Mouse (Mus musculus) adrenal gland, postnatal 10 days (tissue): Measurements from ENCODE around the gene Prelp. TPM values are rescaled to one million over a fixed set of nuclear protein-coding genes. Genes with fewer than 3 reads are reported as not detected.
A peak's percentile ranks its signal among the peaks of the same experiment; 100 is the strongest.

ENCODE experiments used
- DNase-seq: peaks from one replicate; pipeline ENCODE4 v3.0.0; 2021; ENCODE audit warnings: mixed read lengths
- total RNA-seq, 2 experiments: library from RNA; stranded (reverse); gene quantifications; 2 replicates each; pipeline ENCODE4 v1.2.3; 2021

Gene Prelp
- total RNA-seq, 2 experiments from 2014 or later, result 56.9 to 74.1 TPM

GRCm38 (mm10) chr1:133934354-133934963, 13.2 kb upstream of the Prelp start:
- DNase-seq, result peak; percentile 62

- DNase-seq, result peak; percentile 56
These were observed 12.3 kb upstream of the Prelp start for GRCm38 (mm10) chr1:133933301-133934195.

- DNase-seq, result peak; percentile 60
These were observed 8.8 kb upstream of the Prelp start for GRCm38 (mm10) chr1:133929980-133930379.

GRCm38 (mm10) chr1:133925223-133925622, 4.0 kb upstream of the Prelp start:
- no peak for DNase-seq

GRCm38 (mm10) chr1:133924141-133924875, 3.1 kb upstream of the Prelp start:
- no peak for DNase-seq

GRCm38 (mm10) chr1:133923071-133923470, 1.9 kb upstream of the Prelp start:
- DNase-seq, result no peak

GRCm38 (mm10) chr1:133920876-133921275, 338 bp downstream of the Prelp start:
- DNase-seq, result no peak

- no peak for DNase-seq
These were observed 813 bp downstream of the Prelp start for GRCm38 (mm10) chr1:133920401-133920800.

- DNase-seq, result no peak
These were observed 3.1 kb downstream of the Prelp start for GRCm38 (mm10) chr1:133918088-133918470.

- DNase-seq, result peak; percentile 70
These were observed 3.6 kb downstream of the Prelp start for GRCm38 (mm10) chr1:133917456-133918087.

GRCm38 (mm10) chr1:133915723-133916355, 5.4 kb downstream of the Prelp start:
- peak; percentile 88 for DNase-seq

- DNase-seq, result no peak
These were observed 6.1 kb downstream of the Prelp start for GRCm38 (mm10) chr1:133915115-133915514.

GRCm38 (mm10) chr1:133913018-133913417, 8.2 kb downstream of the Prelp start:
- DNase-seq, result no peak

- peak; percentile 84 for DNase-seq
These were observed 9.8 kb downstream of the Prelp start for GRCm38 (mm10) chr1:133911456-133911855.

- DNase-seq, result no peak
These were observed 10.2 kb downstream of the Prelp start for GRCm38 (mm10) chr1:133911008-133911407.

GRCm38 (mm10) chr1:133910108-133910507, 11.1 kb downstream of the Prelp start:
- DNase-seq, result no peak

- DNase-seq, result peak; percentile 59
These were observed 12.3 kb downstream of the Prelp start for GRCm38 (mm10) chr1:133908659-133909575.

- DNase-seq, result peak; percentile 59
These were observed 13.1 kb downstream of the Prelp start, which contains the start of gene Optc for GRCm38 (mm10) chr1:133907949-133908658. Gene Optc (minus strand): TSS chr1:133907999.

- no peak for DNase-seq
These were observed 14.8 kb downstream of the Prelp start for GRCm38 (mm10) chr1:133906420-133906819.

- peak; percentile 56 for DNase-seq
These were observed 20.4 kb downstream of the Prelp start for GRCm38 (mm10) chr1:133900825-133901224.
